Mouse (Mus musculus): ENCODE data around the gene Camsap3.

Camsap3 gene

GRCm38 (mm10) chr8:3654726-3655508, 67.8 kb downstream of the Camsap3 start:
- no peak for DNase-seq (ENCODE audit: extremely low spot score, low read depth, low spot score)

DNA sequence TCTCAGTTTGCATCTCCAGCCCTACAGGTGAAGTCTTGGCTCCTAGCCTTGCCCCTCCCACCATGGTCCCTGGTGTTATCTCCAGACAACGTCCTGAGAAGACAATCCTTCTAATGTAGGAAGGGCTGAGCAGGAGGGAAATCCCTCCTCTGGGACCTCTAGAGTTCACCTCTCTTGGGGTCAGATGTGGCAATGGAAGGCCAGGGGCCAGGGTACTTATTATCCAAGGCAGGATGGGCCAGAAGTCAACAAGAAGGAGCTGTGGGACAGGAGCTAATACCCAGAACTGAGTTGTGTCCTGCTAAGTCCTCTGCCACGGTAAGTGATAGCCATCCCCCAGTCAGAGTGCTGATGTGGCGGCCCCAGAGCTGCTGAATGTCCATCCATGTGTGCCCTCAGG, 68.4 kb downstream of the Camsap3 start, which contains the start of gene Retn:
Gene Retn (plus strand): TSS at position 245 of the 400 bp plus-strand sequence.
- DNase-seq (ENCODE audit: extremely low spot score, low read depth, low spot score): no peak

DNA sequence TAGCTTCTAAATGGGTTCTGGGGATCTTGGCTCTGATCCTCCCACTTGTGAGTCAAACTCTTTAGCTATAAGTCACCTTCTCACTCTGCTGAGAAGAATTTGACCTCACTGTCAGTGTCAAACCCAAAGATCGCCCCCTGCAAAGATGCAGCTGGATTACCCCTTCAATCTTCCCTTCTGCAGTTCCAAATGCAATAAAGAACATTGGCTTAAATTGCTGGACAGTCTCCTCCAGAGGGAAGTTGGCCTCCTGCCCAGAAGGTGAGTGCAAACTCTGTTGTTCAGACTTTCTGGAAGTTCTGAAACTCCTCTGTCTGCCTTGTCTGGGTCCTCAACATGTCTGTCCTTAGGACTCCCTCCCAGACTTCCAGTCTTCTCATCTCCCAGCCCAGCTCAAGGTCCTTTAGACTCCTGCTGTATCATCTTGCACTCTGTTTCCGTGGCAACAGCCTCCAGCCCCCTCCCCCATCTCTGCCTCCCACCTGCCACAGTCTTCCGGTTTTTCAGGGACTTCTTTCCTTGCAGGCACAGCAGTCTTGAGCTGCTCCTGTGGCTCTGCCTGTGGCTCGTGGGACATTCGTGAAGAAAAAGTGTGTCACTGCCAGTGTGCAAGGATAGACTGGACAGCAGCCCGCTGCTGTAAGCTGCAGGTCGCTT, 69.8 kb downstream of the Camsap3 start:
- DNase-seq (ENCODE audit: extremely low spot score, low read depth, low spot score): no peak

Data from hindlimb bud, embryonic 11.5 days (tissue).